Mouse (Mus musculus) B cell, adult 62 days (primary cell): ENCODE measurements around the gene Gm3138. TPM values are rescaled to one million over a fixed set of nuclear protein-coding genes. Genes with fewer than 3 reads are reported as not detected.

Experiments
- total RNA-seq: library from RNA; stranded (reverse); gene quantifications from 4 replicates; pipeline ENCODE4 v1.2.4, GENCODE M21; 2023

The Gm3138 gene
- total RNA-seq = not detected in 4 replicates

DNA sequence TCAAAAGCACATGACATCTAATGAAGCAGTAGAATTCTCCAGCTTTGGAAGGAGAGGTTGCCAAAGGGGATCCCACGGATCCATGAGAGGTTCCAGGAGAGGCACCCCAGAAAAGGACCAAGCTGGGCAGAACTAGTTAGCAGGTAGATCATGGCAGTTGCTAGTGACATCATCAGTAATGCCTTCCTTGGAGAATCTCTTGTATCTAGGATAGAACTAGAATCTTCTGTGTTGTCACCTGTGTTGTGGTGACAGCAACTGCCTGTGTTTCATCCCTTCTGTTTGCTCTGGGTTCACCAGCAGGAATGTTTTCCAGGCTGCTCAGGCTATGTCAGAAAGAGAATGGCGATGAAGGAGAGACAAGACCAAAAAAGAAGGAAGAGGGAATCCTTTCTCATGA lies at the start of gene Gm3138:
Gene Gm3138 (plus strand): TSS at position 301 of the 400 bp plus-strand sequence.

Other genes starting within 250 kb of the Gm3138 start
- 0.33 TPM in 1 of 4 replicates, not detected in the others for gene Gm5796, start 225.7 kb upstream of the Gm3138 start, total RNA-seq
- gene Gm3115, start 165.5 kb upstream of the Gm3138 start, total RNA-seq = not detected in 4 replicates
- not detected in 4 replicates for gene Gm8108, start 139.1 kb upstream of the Gm3138 start, total RNA-seq
- gene Gm3127, start 84.6 kb upstream of the Gm3138 start, total RNA-seq = not detected in 4 replicates
- gene Gm2974, start 67.1 kb upstream of the Gm3138 start, total RNA-seq = not detected in 4 replicates
- not detected in 4 replicates for gene Gm3149, start 67.7 kb downstream of the Gm3138 start, total RNA-seq
- gene 2610042L04Rik, start 85.1 kb downstream of the Gm3138 start, total RNA-seq = not detected in 4 replicates
- gene Gm3159, start 147.9 kb downstream of the Gm3138 start, total RNA-seq = not detected in 4 replicates
- gene Gm3164, start 165.8 kb downstream of the Gm3138 start, total RNA-seq = not detected in 4 replicates
- not detected in 4 replicates for gene Gm3173, start 181.4 kb downstream of the Gm3138 start, total RNA-seq
- gene Gm3182, start 232.1 kb downstream of the Gm3138 start, total RNA-seq = not detected in 4 replicates